Mouse (Mus musculus) liver, embryonic 15.5 days (tissue): ENCODE results near the gene 5031439G07Rik. TPM values are rescaled to one million over a fixed set of nuclear protein-coding genes. Genes with fewer than 3 reads are reported as not detected.

Experiments
- ATAC-seq: fragments of 200-750 bp; cut with Nextera tagmentation; 2 replicates; pipeline ENCODE4 v1.8.0; 2017; ENCODE audit warnings: moderate number of reproducible peaks, mild to moderate bottlenecking, moderate library complexity; ENCODE audit not compliant: insufficient read depth
- H3K27ac ChIP-seq: fragments of 300-500 bp; sonication (generic); replicated peaks from 2 replicates; pipeline ENCODE4 v1.5.1; 2015; ENCODE audit warnings: mild to moderate bottlenecking, inconsistent platforms
- H3K27me3 ChIP-seq: fragments of 300-500 bp; sonication (generic); 2 replicates; pipeline ENCODE4 v1.6.1; 2015; ENCODE audit warnings: mild to moderate bottlenecking, inconsistent platforms
- H3K36me3 ChIP-seq: fragments of 300-500 bp; sonication (generic); replicated peaks from 2 replicates; pipeline ENCODE4 v1.6.1; 2015; ENCODE audit warnings: moderate library complexity, mild to moderate bottlenecking, inconsistent platforms
- H3K4me1 ChIP-seq: fragments of 300-500 bp; sonication (generic); replicated peaks from 2 replicates; pipeline ENCODE4 v1.6.1; 2015; ENCODE audit warnings: inconsistent platforms
- H3K4me2 ChIP-seq: fragments of 300-500 bp; sonication (generic); 2 replicates; pipeline ENCODE4 v1.6.1; 2015; ENCODE audit warnings: moderate library complexity, mild to moderate bottlenecking, inconsistent platforms
- H3K4me3 ChIP-seq: fragments of 300-500 bp; sonication (generic); replicated peaks from 2 replicates; pipeline ENCODE4 v1.5.1; 2015; ENCODE audit warnings: mild to moderate bottlenecking, inconsistent platforms
- H3K9ac ChIP-seq: fragments of 300-500 bp; sonication (generic); 2 replicates; pipeline ENCODE4 v1.6.1; 2015; ENCODE audit warnings: moderate library complexity, mild to moderate bottlenecking, inconsistent platforms
- H3K9me3 ChIP-seq: fragments of 300-500 bp; sonication (generic); replicated peaks from 2 replicates; pipeline ENCODE4 v1.6.1; 2016; ENCODE audit warnings: inconsistent platforms
- WGBS: fragments of 180-500 bp; shearing (Covaris S2); methylation state at CpG from one replicate; pipeline ENCODE4 v1.1.7; 2015; ENCODE audit warnings: mixed read lengths; ENCODE audit not compliant: insufficient replicate concordance; 5-methylcytosine and 5-hydroxymethylcytosine counted together
- polyA plus RNA-seq: library from polyadenylated mRNA; unstranded; fragments of >200 nt; fragmentation: Nextera tagmentation; extraction: Ambion mirVana; gene quantifications from 2 replicates; pipeline ENCODE4 v1.2.1, GENCODE M21; 2015

The 5031439G07Rik gene
- polyA plus RNA-seq, 1 experiment from 2014 or later = 2.0 TPM

DNA sequence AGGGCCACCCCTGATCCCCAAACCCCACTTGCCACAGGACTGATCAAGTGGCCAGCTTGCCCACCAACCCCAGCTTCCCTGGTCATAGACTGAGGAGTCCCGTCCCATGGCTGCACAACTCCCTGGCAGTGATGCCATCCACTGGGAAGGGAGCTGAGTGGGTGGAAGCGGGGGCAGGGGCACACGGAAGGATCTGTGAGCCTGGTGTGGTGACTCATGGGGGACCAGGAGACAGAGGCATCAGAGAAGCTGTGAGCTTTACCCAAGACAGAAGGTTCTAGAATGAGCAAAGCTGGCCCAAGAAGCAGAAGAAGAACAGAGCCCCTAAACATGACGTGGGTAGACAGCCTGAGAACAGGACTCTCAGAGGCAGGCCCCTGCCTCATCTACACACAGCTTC, 38.3 kb downstream of the 5031439G07Rik start:
- no peak overlapping the region for H3K4me3 ChIP-seq
- no peaks in the 10 kb centered on the region for H3K27me3 ChIP-seq
- no peak overlapping the region for H3K4me2 ChIP-seq
- no peaks in the 10 kb centered on the region for H3K36me3 ChIP-seq
- WGBS = 75% methylated on average over 4 of the region's 4 CpGs
- ATAC-seq = no peak
- H3K9ac ChIP-seq = no peak overlapping the region
- no peaks in the 10 kb centered on the region for H3K9me3 ChIP-seq
- H3K4me1 ChIP-seq = no peaks in the 10 kb centered on the region
- H3K27ac ChIP-seq = no peak overlapping the region

DNA sequence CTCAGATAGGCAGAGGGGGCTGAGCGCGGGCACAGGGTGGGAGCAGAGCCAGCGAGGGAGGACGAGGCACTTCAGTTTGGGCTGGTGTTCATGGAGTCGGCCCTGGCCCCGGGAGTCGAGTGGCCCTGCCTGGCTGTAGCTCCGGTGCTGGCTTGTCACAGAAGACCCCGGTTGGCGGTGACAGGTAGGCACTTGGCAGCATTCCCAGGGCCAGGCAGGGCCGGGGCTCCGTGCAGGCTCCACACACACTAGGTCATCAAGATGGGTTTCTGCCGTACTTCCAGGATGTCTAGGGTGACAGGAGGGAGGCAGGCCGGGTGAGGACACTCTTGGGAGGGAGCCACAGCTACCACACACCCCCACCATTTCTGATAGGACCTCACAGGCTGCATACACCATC, 39.4 kb downstream of the 5031439G07Rik start:
- no peaks in the 10 kb centered on the region for H3K27me3 ChIP-seq
- H3K27ac ChIP-seq = no peak overlapping the region
- H3K4me3 ChIP-seq = no peak overlapping the region
- H3K4me2 ChIP-seq = no peak overlapping the region
- 81% methylated on average over 14 of the region's 14 CpGs for WGBS
- H3K9me3 ChIP-seq = no peaks in the 10 kb centered on the region
- H3K36me3 ChIP-seq = no peaks in the 10 kb centered on the region
- no peak; the same call in 1 of the 2 replicates for ATAC-seq
- H3K9ac ChIP-seq = no peak overlapping the region
- H3K4me1 ChIP-seq = no peaks in the 10 kb centered on the region

DNA sequence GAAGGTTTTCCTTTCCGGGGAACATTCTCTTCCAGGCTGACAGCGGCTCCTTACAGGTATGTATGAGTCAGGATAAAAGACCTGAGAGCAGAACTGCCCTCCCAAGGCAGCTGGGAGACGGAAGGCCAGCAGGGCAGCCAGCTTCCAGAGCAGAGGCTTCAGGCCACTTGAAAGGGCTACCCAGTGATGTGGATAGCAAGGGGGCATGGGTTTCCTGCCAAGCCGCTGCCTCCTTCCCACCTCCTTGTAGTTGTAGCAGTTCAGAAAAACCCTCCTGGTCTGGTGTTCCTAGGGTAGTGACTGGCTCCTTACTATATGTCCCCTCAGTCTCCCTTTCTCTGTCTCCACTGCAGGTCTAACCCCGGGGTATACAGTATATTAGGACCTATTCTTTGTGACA, 44.0 kb downstream of the 5031439G07Rik start:
- Histone ChIP-seq H3K4me2 (no peak overlapping the region), H3K4me1 (no peaks in the 10 kb centered on the region), H3K9ac (no peak overlapping the region), H3K4me3 (no peak overlapping the region), H3K36me3 (peaks cover 41% of the 10 kb centered on the region), H3K9me3 (no peaks in the 10 kb centered on the region), H3K27ac (no peak overlapping the region), H3K27me3 (no peaks in the 10 kb centered on the region)
- ATAC-seq = no peak
- WGBS = 84% methylated on average over 5 of the region's 5 CpGs

DNA sequence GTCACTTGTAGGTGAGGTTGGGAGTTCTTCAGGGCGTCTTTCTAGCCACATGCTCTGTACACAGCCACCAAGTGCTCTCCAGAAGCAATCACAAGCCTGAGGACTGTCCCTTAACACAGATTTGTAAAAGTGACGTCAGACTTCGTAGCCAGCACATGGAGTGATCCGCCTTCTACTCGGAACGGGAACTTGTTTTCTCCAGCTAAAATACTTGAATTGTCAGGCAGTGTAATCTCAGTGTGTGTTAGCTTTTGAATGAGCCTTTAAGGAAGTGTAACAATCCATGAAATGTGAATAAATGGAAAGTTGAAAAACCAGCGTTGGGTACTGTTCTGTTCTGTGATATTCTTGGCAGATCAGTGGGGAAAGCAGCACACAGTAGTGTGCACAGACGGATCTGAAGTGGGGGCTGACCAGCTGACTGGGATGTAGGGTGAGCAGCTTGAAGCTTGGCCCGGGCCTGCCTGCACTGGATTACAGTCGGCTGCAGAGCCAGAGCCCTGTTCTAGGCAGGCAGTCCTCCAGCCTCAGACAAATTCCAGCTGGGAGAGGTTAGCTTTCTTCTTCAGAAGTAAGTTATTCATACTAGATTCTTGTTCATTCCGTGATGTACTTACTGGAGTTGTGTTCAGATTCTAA, 45.6 kb downstream of the 5031439G07Rik start:
- Histone ChIP-seq H3K4me1 (no peaks in the 10 kb centered on the region), H3K9me3 (no peaks in the 10 kb centered on the region), H3K27me3 (no peaks in the 10 kb centered on the region), H3K4me3 (no peak overlapping the region), H3K36me3 (peaks cover 57% of the 10 kb centered on the region), H3K4me2 (no peak overlapping the region), H3K9ac (no peak overlapping the region), H3K27ac (no peak overlapping the region)
- no peak for ATAC-seq
- 79% methylated on average over 11 of the region's 11 CpGs for WGBS

DNA sequence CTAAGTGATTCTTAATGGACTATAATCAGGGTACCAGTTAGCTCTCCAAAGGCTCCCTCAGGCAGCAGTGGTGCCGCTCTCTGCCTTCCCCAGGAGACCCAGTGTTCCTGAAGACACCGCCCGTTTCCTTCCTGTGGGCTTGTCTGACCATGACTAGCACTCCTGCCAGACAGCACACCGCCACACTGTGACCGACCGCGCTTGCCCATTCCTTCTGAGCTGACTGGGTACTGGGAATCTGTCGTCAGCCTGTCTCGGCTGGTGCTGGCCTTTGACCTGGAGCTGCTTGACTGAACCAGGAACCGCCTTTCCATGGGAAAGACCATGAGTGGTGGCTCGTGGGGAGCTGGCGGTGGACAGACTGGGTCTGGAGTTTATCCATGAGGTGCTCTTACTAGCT, 48.2 kb downstream of the 5031439G07Rik start:
- no peak overlapping the region for H3K4me2 ChIP-seq
- no peak overlapping the region for H3K4me3 ChIP-seq
- H3K27me3 ChIP-seq = no peaks in the 10 kb centered on the region
- no peak overlapping the region for H3K27ac ChIP-seq
- 66% methylated on average over 12 of the region's 12 CpGs for WGBS
- no peaks in the 10 kb centered on the region for H3K4me1 ChIP-seq
- peaks cover 83% of the 10 kb centered on the region for H3K36me3 ChIP-seq
- H3K9me3 ChIP-seq = no peaks in the 10 kb centered on the region
- no peak overlapping the region for H3K9ac ChIP-seq
- no peak for ATAC-seq

DNA sequence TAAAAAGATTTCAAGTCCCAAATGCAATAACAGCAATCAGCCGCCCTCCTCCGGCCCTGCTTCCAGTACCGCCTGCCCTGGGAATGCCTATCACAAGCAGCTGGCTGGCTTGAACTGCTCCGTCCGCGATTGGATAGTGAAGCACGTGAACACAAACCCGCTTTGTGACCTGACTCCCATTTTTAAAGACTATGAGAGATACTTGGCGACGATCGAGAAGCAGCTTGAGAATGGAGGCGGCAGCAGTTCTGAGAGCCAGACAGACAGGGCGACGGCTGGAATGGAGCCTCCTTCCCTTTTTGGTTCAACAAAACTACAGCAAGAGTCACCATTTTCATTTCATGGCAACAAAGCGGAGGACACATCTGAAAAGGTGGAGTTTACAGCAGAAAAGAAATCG, 53.5 kb downstream of the 5031439G07Rik start:
- no peak overlapping the region for H3K9ac ChIP-seq
- no peak for ATAC-seq
- H3K27me3 ChIP-seq = no peaks in the 10 kb centered on the region
- H3K4me3 ChIP-seq = no peak overlapping the region
- no peaks in the 10 kb centered on the region for H3K4me1 ChIP-seq
- 92% methylated on average over 16 of the region's 16 CpGs for WGBS
- H3K36me3 ChIP-seq = peaks cover 100% of the 10 kb centered on the region
- H3K27ac ChIP-seq = no peak overlapping the region
- no peak overlapping the region for H3K4me2 ChIP-seq
- H3K9me3 ChIP-seq = no peaks in the 10 kb centered on the region

DNA sequence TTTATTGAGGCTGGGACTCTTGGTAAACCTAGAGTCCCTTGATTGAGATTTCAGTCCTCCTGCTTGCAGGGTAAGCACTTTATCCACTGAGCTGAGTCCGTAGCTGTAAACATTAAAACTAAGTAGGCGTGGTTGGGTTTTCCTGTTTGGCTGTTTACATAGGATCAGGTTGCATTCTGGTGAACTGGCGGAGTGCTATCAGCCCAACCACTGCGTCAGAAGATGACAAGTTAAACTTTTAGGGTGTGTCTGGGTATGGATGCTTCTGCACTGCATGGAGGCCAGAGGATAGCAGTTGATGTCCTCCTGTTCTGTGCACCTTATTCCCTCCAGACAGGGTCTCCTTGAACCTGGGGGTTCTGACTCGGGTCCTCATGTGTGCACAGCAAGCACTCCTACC, 56.0 kb downstream of the 5031439G07Rik start:
- no peaks in the 10 kb centered on the region for H3K27me3 ChIP-seq
- H3K4me2 ChIP-seq = no peak overlapping the region
- H3K27ac ChIP-seq = no peak overlapping the region
- 58% methylated on average over 5 of the region's 5 CpGs for WGBS
- H3K9me3 ChIP-seq = no peaks in the 10 kb centered on the region
- ATAC-seq = peak; percentile 57; the same call in 1 of the 2 replicates
- H3K4me3 ChIP-seq = no peak overlapping the region
- H3K9ac ChIP-seq = no peak overlapping the region
- peaks cover 100% of the 10 kb centered on the region for H3K36me3 ChIP-seq
- H3K4me1 ChIP-seq = no peaks in the 10 kb centered on the region

DNA sequence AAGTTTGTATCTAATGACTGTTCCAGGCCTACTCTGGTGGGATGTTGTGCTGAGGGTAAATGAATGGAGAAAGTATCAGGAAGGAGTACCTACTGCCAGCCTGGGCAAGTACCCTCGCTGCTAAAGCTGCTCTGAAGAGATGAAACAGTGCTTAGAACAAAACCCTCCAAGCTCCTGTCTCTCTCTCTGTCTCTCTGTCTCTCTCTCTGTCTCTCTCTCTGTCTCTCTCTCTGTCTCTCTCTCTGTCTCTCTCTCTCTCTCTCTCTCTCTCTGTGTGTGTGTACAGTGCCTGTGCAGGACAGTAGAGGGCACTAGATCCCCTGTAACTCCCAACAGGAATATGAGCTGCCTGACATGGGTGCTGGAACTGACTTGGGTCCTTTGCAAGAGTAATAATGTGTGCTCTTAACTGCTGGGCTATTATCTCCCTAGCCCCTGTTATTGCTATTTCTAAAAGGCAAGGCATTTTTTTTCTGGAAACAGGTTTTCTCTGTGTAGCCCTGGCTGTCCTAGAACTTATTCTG, 62.8 kb downstream of the 5031439G07Rik start:
- no peaks in the 10 kb centered on the region for H3K27me3 ChIP-seq
- no peak overlapping the region for H3K27ac ChIP-seq
- peak overlapping the region; percentile 98 for H3K4me3 ChIP-seq
- ATAC-seq = no peak
- peaks cover 42% of the 10 kb centered on the region for H3K36me3 ChIP-seq
- H3K9ac ChIP-seq = no peak overlapping the region
- H3K4me2 ChIP-seq = peak overlapping the region; percentile 77
- 74% methylated on average over 1 of the region's 1 CpGs for WGBS
- H3K4me1 ChIP-seq = peaks cover 38% of the 10 kb centered on the region
- no peaks in the 10 kb centered on the region for H3K9me3 ChIP-seq

DNA sequence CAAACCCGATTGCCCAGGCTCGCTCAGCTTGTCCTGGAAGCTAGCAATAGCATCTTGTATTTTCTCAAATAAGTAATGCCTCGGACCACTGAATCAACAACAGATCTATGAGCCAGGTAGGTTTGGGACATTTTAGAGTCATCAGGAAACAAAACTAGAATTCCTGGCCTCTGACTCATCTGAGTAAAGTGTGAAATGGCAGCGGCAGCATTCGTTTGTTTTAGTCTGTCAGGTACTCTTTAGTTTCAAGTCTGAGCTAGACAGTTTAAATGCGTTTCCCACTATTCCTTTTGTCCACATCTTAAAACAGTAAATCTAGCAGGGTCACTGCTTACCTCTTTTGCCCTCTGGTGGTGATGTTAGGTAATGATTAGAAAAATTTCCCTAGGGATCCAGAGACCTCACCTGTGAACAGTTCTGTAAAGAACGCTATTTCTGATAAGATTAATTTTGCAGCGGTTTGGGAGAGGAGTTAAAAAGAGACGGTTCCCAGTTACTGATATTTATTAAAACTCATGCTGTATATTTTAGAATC, 63.5 kb downstream of the 5031439G07Rik start:
- Histone ChIP-seq H3K4me3 (peak overlapping the region; percentile 98), H3K4me2 (peak overlapping the region; percentile 77), H3K9ac (peak overlapping the region; percentile 100), H3K27ac (peak overlapping the region; percentile 99), H3K9me3 (no peaks in the 10 kb centered on the region), H3K27me3 (no peaks in the 10 kb centered on the region), H3K36me3 (peaks cover 34% of the 10 kb centered on the region), H3K4me1 (peaks cover 38% of the 10 kb centered on the region)
- ATAC-seq = no peak
- 8% methylated on average over 9 of the region's 9 CpGs for WGBS

DNA sequence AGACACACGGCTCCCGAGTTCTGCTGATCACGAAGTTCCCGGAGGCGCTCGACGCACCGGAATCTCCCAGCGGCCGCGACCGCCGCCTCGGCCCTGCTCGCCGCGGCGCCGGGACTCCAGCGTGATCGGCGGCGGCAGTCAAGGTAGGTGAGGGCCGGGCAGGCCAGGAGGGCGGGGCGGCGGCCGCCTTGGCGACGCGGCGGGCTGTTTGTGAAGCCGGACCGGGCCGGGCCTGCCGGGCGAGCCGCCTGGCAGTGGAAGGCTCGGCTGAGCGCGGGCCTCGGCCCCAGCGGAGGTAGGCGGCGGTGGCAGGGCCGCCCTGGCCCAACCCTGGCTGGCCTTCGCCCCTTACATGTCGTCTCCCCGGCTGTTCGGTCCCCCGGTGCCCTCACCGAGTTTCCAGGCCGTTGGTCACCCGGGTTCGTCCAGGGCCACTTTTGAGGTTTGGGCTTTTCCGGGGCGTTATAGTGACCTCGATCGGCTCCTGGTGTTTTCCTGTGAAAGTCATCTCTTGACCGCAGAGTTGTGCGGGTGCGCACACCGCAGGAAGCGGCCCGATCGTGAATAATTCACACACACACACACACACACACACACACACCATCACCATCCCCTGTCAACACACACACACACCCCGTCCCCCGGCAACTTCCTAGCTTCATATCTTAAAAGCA, 64.7 kb downstream of the 5031439G07Rik start:
- Histone ChIP-seq H3K4me2 (peak overlapping the region; percentile 77), H3K27me3 (no peaks in the 10 kb centered on the region), H3K36me3 (peaks cover 22% of the 10 kb centered on the region), H3K9ac (peak overlapping the region; percentile 100), H3K27ac (peak overlapping the region; percentile 99), H3K4me1 (peaks cover 38% of the 10 kb centered on the region), H3K9me3 (no peaks in the 10 kb centered on the region), H3K4me3 (peak overlapping the region; percentile 98)
- under 1% methylated on average over 68 of the region's 68 CpGs for WGBS
- ATAC-seq = peak; percentile 85

DNA sequence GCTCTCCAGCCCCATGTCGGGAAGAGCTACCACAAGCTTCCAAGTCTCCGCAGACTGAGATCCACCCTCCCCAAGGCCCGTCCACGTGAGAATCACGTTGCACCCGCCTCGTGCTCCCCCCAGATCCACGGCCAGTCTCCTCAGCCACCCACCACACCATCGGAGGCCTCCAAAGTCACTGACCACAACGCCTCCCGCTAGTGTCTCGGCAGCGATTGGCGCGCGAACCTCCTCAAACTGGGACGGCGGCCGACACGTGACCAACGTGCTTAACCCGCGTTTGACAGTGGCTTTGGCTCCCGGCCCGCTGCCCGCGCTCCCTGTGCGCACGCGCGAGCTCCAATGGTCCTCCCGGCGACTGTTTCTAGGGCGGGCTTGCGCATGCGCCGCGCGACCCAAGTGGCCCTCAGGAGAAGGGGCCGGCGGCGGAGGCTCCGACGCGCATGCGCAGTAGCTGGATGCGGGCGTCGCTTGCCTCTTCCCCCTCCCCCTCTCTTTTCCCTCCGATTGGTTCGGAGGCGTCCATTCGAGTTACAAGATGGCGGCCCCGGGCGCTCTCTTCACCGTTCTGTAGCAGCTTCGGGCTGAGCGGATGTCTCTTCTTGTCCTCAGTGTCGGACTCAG, 65.4 kb downstream of the 5031439G07Rik start, which contains the start of gene Nup50:
Nup50 (plus strand) TSS at position 528 of the 624 bp plus-strand sequence.
- peak within 1 kb of the TSS; percentile 91 for H3K4me2 ChIP-seq
- under 1% methylated on average over 60 of the region's 60 CpGs for WGBS
- H3K9me3 ChIP-seq = no peaks in the 10 kb centered on the region
- H3K36me3 ChIP-seq = peaks cover 16% of the 10 kb centered on the region
- peak within 1 kb of the TSS; percentile 100 for H3K9ac ChIP-seq
- H3K27me3 ChIP-seq = no peaks in the 10 kb centered on the region
- H3K4me3 ChIP-seq = peak within 1 kb of the TSS; percentile 98
- peaks cover 38% of the 10 kb centered on the region for H3K4me1 ChIP-seq
- H3K27ac ChIP-seq = peak within 1 kb of the TSS; percentile 99
- peak; percentile 91 for ATAC-seq
